ENCODE assay signal across 8 mouse cellular contexts in genomic region chr4:41712421-41713196, GRCm38 (mm10). TPM values are rescaled to one million over a fixed set of nuclear protein-coding genes. Genes with fewer than 3 reads are reported as not detected.
DNase-seq lines count a peak whose midpoint lies in the region; ATAC-seq and TF ChIP-seq lines count a peak whose summit lies in the region.

No protein-coding gene starts in this region.

- no peak for ATAC-seq in embryonic facial prominence, embryonic 13.5 days (ENCODE audit: insufficient number of reproducible peaks, insufficient read depth, low FRiP score, low TSS enrichment, low read depth)
- ATAC-seq in heart, embryonic 15.5 days (replicated peaks; ENCODE audit: insufficient number of reproducible peaks, insufficient read depth, low FRiP score, low read depth), result no peak
- ATAC-seq in neural tube, embryonic 12.5 days (ENCODE audit: low FRiP score, low read depth), result no peak

- H3K4me1 ChIP-seq in embryonic facial prominence, embryonic 13.5 days, result peaks cover 54% of the 10 kb centered on the region
- H3K4me1 ChIP-seq in heart, embryonic 15.5 days (replicated peaks), result peaks cover 20% of the 10 kb centered on the region
- H3K4me1 ChIP-seq in neural tube, embryonic 12.5 days, result peaks cover 39% of the 10 kb centered on the region

- peaks cover 17% of the 10 kb centered on the region for H3K36me3 ChIP-seq in embryonic facial prominence, embryonic 13.5 days
- H3K36me3 ChIP-seq in heart, embryonic 15.5 days, result peaks cover 10% of the 10 kb centered on the region; the same call in 1 of the 2 replicates
- H3K36me3 ChIP-seq in neural tube, embryonic 12.5 days, result peaks cover 27% of the 10 kb centered on the region

- DNase-seq in layer of hippocampus, adult 2 months (ENCODE audit: low spot score in 2 of 2), result no peak
- DNase-seq in layer of hippocampus, adult 9-11 months, result no peak
- peak; percentile 26 to 67 for DNase-seq in kidney, postnatal 25 days
- DNase-seq in natural killer cell, adult 2 months (ENCODE audit: low spot score in 2 of 2), result no peak
- DNase-seq in right cerebral cortex, postnatal 14 days, result no peak

- peak overlapping the region; percentile 93 for H3K9ac ChIP-seq in embryonic facial prominence, embryonic 13.5 days
- peak overlapping the region; percentile 81 for H3K9ac ChIP-seq in heart, embryonic 15.5 days
- peak overlapping the region; percentile 86 for H3K9ac ChIP-seq in neural tube, embryonic 12.5 days

- H3K27ac ChIP-seq in layer of hippocampus, adult 2 months, result peak overlapping the region; percentile 97
- peak overlapping the region; percentile 83 for H3K27ac ChIP-seq in embryonic facial prominence, embryonic 13.5 days
- peak overlapping the region; percentile 61 for H3K27ac ChIP-seq in heart, embryonic 15.5 days
- no peak overlapping the region for H3K27ac ChIP-seq in neural tube, embryonic 12.5 days

- H3K4me2 ChIP-seq in embryonic facial prominence, embryonic 13.5 days, result peak overlapping the region; percentile 78
- H3K4me2 ChIP-seq in heart, embryonic 15.5 days, result peak overlapping the region; percentile 84
- peak overlapping the region; percentile 93 for H3K4me2 ChIP-seq in neural tube, embryonic 12.5 days (replicated peaks)

- no peaks in the 10 kb centered on the region for H3K27me3 ChIP-seq in embryonic facial prominence, embryonic 13.5 days
- H3K27me3 ChIP-seq in heart, embryonic 15.5 days, result peaks cover 3% of the 10 kb centered on the region
- no peaks in the 10 kb centered on the region for H3K27me3 ChIP-seq in neural tube, embryonic 12.5 days (replicated peaks)

- H3K9me3 ChIP-seq in embryonic facial prominence, embryonic 13.5 days, result no peaks in the 10 kb centered on the region
- H3K9me3 ChIP-seq in heart, embryonic 15.5 days (replicated peaks), result no peaks in the 10 kb centered on the region
- no peaks in the 10 kb centered on the region for H3K9me3 ChIP-seq in neural tube, embryonic 12.5 days

- peak overlapping the region; percentile 98 for H3K4me3 ChIP-seq in layer of hippocampus, adult 2 months
- peak overlapping the region; percentile 82 for H3K4me3 ChIP-seq in embryonic facial prominence, embryonic 13.5 days
- H3K4me3 ChIP-seq in heart, embryonic 15.5 days, result peak overlapping the region; percentile 77
- H3K4me3 ChIP-seq in neural tube, embryonic 12.5 days, result peak overlapping the region; percentile 77

- 43% methylated on average over 31 of the region's 31 CpGs for WGBS in embryonic facial prominence, embryonic 13.5 days
- WGBS in heart, embryonic 15.5 days, result 37% methylated on average over 31 of the region's 31 CpGs
- WGBS in neural tube, embryonic 12.5 days, result 56% methylated on average over 31 of the region's 31 CpGs

- TF ChIP-seq CTCF in layer of hippocampus, adult 2 months (conservative IDR thresholded peaks at IDR 0.05), result no peak

RNA-seq across cellular contexts. Expression of gene Rpp25l, which starts 0.7 kb away (rescaled TPM):
- total RNA-seq in layer of hippocampus, adult 2 months (2021), result 10 to 100 TPM; 29.4 to 31.0 TPM
- 84.5 and 93.3 TPM in 2 replicates for polyA plus RNA-seq in embryonic facial prominence, embryonic 13.5 days (2015; fragmentation: Nextera tagmentation; extraction: Ambion mirVana)
- polyA plus RNA-seq in heart, embryonic 15.5 days (2015; fragmentation: Nextera tagmentation; extraction: Ambion mirVana), result 42.7 and 47.4 TPM in 2 replicates
- polyA plus RNA-seq in neural tube, embryonic 12.5 days (2016; fragmentation: Nextera tagmentation; extraction: Ambion mirVana), result 65.9 and 66.9 TPM in 2 replicates

RNA-seq across cellular contexts. Expression of gene Dctn3, which starts 10.4 kb away (rescaled TPM):
- total RNA-seq in layer of hippocampus, adult 2 months (2021), result 100 to 1,000 TPM; 136 to 153 TPM
- 123 and 128 TPM in 2 replicates for polyA plus RNA-seq in embryonic facial prominence, embryonic 13.5 days (2015; fragmentation: Nextera tagmentation; extraction: Ambion mirVana)
- polyA plus RNA-seq in heart, embryonic 15.5 days (2015; fragmentation: Nextera tagmentation; extraction: Ambion mirVana), result 122 and 125 TPM in 2 replicates
- polyA plus RNA-seq in neural tube, embryonic 12.5 days (2016; fragmentation: Nextera tagmentation; extraction: Ambion mirVana), result 225 and 233 TPM in 2 replicates

RNA-seq across cellular contexts. Expression of gene Il11ra1, which starts 12.8 kb away (rescaled TPM):
- total RNA-seq in layer of hippocampus, adult 2 months (2021), result 10 to 100 TPM; 39.1 to 43.3 TPM
- 427 and 512 TPM in 2 replicates for polyA plus RNA-seq in embryonic facial prominence, embryonic 13.5 days (2015; fragmentation: Nextera tagmentation; extraction: Ambion mirVana)
- 130 and 164 TPM in 2 replicates for polyA plus RNA-seq in heart, embryonic 15.5 days (2015; fragmentation: Nextera tagmentation; extraction: Ambion mirVana)
- polyA plus RNA-seq in neural tube, embryonic 12.5 days (2016; fragmentation: Nextera tagmentation; extraction: Ambion mirVana), result 73.3 and 79.5 TPM in 2 replicates

RNA-seq across cellular contexts. Expression of gene Cntfr, which starts 15.7 kb away (rescaled TPM):
- 10 to 100 TPM; 96.5 to 98.8 TPM for total RNA-seq in layer of hippocampus, adult 2 months (2021)
- 11.2 and 16.3 TPM in 2 replicates for polyA plus RNA-seq in embryonic facial prominence, embryonic 13.5 days (2015; fragmentation: Nextera tagmentation; extraction: Ambion mirVana)
- polyA plus RNA-seq in heart, embryonic 15.5 days (2015; fragmentation: Nextera tagmentation; extraction: Ambion mirVana), result 2.0 and 3.9 TPM in 2 replicates
- 32.8 and 36.4 TPM in 2 replicates for polyA plus RNA-seq in neural tube, embryonic 12.5 days (2016; fragmentation: Nextera tagmentation; extraction: Ambion mirVana)

RNA-seq across cellular contexts. Expression of gene Arid3c, which starts 18.3 kb away (rescaled TPM):
- not detected for total RNA-seq in layer of hippocampus, adult 2 months (2021)
- 0.15 and 0.20 TPM in 2 replicates for polyA plus RNA-seq in embryonic facial prominence, embryonic 13.5 days (2015; fragmentation: Nextera tagmentation; extraction: Ambion mirVana)
- polyA plus RNA-seq in heart, embryonic 15.5 days (2015; fragmentation: Nextera tagmentation; extraction: Ambion mirVana), result not detected in 2 replicates
- polyA plus RNA-seq in neural tube, embryonic 12.5 days (2016; fragmentation: Nextera tagmentation; extraction: Ambion mirVana), result 1.4 and 1.5 TPM in 2 replicates

Comparison
In these comparisons a context has a peak if more than half of its experiments do, and no peak if none do; other contexts are left out.
1. DNase-seq: peak in kidney, postnatal 25 days (2 of 2); none in layer of hippocampus, adult 2 months (0 of 2), layer of hippocampus, adult 9-11 months (single experiment), natural killer cell, adult 2 months (0 of 2) and right cerebral cortex, postnatal 14 days (single experiment).
2. Peak in every context shown above with its lines, with median percentiles within 50 percentile points of each other: H3K4me3 ChIP-seq, H3K4me2 ChIP-seq and H3K9ac ChIP-seq.